Mouse (Mus musculus): ENCODE measurements at regions not wholly inside any gene's neighbourhood (a gene's known extent, or its start where the extent isn't known, plus 50 kb on each side); places are given as distances from the start of the nearest gene placed in this dataset.
A peak's percentile ranks its signal among the peaks of the same experiment; 100 is the strongest.

DNA sequence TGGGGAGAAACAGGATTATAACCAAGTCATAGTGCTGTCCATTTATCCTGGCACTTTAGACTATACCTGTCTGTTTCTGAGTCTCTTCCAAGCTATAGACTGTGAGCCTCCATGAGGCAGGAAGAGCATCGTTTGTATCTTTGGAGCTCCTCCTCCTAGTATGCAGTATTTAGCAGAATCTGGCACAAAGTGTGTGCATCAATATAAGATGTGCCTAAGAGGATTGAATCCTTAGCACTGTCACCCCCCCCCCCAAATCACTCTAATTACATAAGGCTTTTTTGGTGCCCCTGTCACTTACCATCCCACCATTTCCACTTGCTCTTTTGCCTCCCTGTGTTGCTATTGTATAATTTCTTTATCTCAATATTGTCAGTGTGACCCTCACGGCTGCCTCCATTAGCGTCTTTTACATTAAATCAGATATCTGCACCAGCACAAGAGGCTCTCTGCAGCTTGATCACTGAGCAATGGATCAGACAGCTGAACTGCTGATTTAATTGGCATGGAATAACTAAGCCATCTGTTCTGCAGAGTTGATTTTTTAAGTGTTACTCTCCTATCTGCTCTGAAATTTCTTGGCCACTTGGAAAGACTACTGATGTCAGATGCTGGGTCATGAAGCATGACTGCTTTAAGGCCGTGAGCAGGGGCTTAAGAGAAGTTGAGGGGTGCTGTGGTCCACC, 85.8 kb upstream of the Hs3st4 start:
- intact Hi-C loops (cut with DNase I), result no loop called here

DNA sequence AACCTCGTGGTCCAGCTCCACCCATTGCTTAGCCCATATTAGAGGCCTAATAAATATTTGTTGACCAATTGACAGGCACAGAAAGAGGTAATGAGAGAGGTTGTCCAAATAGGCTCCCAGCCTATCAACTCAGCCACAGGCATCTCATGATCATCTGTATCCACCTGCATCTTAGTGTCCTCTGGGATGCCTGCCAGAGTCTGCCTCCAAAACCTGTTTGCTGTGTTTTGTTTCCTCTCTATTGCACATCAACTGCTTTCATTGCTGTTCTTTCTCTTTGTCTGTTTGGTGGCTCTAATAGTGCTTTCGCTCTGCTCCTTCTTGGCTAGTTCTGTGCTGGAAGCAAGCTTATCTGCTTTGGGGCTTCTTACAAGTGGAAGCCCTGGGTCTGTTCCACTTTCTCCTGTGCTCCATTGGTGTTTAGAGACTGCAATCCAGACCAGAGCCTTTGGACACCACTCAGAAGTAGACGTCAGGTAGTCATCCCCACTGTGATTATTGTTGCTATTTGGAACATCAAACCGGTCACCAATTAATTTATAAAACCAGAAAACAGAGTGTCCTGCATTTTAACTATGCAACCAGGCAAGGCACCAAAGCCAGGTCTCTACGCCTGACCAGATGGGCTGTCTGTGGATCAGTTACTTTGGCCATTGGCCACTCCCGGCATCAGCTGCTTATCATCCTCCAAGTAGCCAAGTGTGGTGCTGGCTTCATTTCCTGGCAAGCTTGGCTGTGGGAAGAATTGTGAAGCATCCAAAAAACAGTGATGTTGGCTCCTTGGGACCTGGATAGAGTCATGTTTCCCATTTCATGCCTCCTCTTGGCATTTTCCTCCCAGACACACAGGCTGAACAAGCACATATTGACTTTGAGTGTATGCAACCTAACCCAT, 74.5 kb upstream of the Hs3st4 start:
- peak; percentile 5 to 16 for DNase-seq
- intact Hi-C loops (cut with DNase I), result no loop called here

More for the DNA sequence above, 85.8 kb upstream of the Hs3st4 start:
- no peak for DNase-seq

DNA sequence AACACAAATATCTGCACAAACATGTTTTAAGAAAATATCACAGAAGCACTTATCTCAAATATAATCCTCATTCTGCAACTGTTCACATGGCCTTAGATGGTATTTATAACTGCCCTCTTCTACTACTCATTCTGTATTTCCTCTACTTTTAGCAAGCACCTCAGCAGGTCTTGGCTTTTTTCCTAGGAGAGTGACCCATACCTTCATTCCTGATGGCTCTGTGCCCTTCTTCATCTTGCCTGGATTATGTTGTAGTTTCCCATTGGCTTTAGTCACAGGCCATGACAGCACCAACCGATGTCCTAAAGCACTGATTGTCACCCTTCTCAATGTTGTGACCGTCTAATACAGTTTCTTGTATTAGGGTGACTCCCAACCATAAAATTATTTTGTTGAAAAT, 61.2 kb upstream of the Hs3st4 start:
- intact Hi-C loops (cut with DNase I), result no loop called here
- DNase-seq, result no peak

DNA sequence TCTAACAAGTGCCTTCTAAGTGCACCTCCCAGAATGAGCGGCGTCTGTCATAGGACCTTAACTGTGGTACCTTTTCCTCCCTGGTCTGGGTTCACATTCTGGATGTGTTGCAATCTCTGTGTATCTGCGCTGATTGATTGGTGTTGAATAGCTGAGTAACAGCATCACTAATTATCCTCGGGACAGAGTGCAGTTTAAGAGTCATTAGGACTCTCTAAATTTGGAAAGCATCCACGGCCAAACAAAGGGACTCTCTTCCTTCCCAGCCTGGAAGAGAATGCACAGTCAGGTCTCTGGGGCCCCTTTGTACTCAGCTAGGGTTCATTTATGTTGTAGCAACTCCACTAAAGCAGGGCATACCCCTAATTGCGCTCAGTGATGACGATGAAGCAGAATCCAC, 50.2 kb upstream of the Hs3st4 start:
- no peak for DNase-seq
- intact Hi-C loops (cut with DNase I), result no loop called here

Measured in gastrocnemius, postnatal 36 days (tissue).